Mouse (Mus musculus) lung, adult 2 months (tissue): ENCODE results near the gene Rgs11. TPM values are rescaled to one million over a fixed set of nuclear protein-coding genes. Genes with fewer than 3 reads are reported as not detected.

Experiments used
- DNase-seq: peaks from one replicate; pipeline ENCODE4 v3.0.0; 2022
- H3K4me1 ChIP-seq: fragments of 200-500 bp; 2 replicates; pipeline ENCODE4 v1.6.1; 2011; ENCODE audit warnings: low read length; ENCODE audit not compliant: control insufficient read depth, insufficient read depth
- H3K4me3 ChIP-seq: fragments of 200-500 bp; replicated peaks from 2 replicates; pipeline ENCODE3; 2011; ENCODE audit warnings: low read depth, mild to moderate bottlenecking, control low read depth, low read length; ENCODE audit errors: extremely low read depth
- CTCF ChIP-seq: fragments of 200-500 bp; IDR thresholded peaks from 2 replicates; pipeline ENCODE4 v1.5.1; 2011; ENCODE audit warnings: mild to moderate bottlenecking, low read length, control low read depth; ENCODE audit not compliant: insufficient read depth
- POLR2A ChIP-seq: fragments of 200-500 bp; IDR thresholded peaks from 2 replicates; pipeline ENCODE4 v1.6.1; 2011; ENCODE audit warnings: low read depth, mild to moderate bottlenecking, control low read depth, low read length, borderline replicate concordance; ENCODE audit errors: extremely low read depth
- WGBS: fragments of 180-500 bp; shearing (Covaris S2); methylation state at CpG from one replicate; pipeline ENCODE4 v1.1.7; 2018; 5-methylcytosine and 5-hydroxymethylcytosine counted together
- polyA plus RNA-seq: library from polyadenylated mRNA; depleted of rRNA; stranded (reverse); fragments of >200 nt; gene quantifications from 2 replicates; pipeline ENCODE4 v1.2.3, GENCODE M21; 2012; rRNA removed

Gene Rgs11
- polyA plus RNA-seq, 1 experiment: 59.5 TPM

- Histone ChIP-seq H3K4me3 (peak overlapping the region; percentile 83), H3K4me1 (no peaks in the 10 kb centered on the region)
- DNase-seq: peak; percentile 77
- under 1% methylated on average over 32 of the region's 32 CpGs for WGBS
- TF ChIP-seq CTCF: peak; percentile 43; the same call in 1 of the 2 replicates
- TF ChIP-seq POLR2A: no peak
Measured at GRCm38 (mm10) chr17:26243471-26244100, 40.8 kb downstream of the Rgs11 start.

GRCm38 (mm10) chr17:26244101-26244841 is 41.5 kb downstream of the Rgs11 start, which contains the start of gene Fam234a:
TSS of gene Fam234a (minus strand) at chr17:26244242.
- WGBS: 4% methylated on average over 32 of the region's 33 CpGs
- H3K4me3 ChIP-seq: peak within 1 kb of the TSS; percentile 83
- peak; percentile 57; the same call in 1 of the 2 replicates for TF ChIP-seq POLR2A
- no peak for TF ChIP-seq CTCF
- DNase-seq: peak; percentile 90
- no peaks in the 10 kb centered on the region for H3K4me1 ChIP-seq

- 53% methylated on average over 4 of the region's 4 CpGs for WGBS
- H3K4me3 ChIP-seq: no peak overlapping the region
Measured at GRCm38 (mm10) chr17:26251886-26252538, 49.3 kb downstream of the Rgs11 start.

GRCm38 (mm10) chr17:26252539-26253251 is 49.9 kb downstream of the Rgs11 start, which contains the start of gene Luc7l:
TSS of gene Luc7l (plus strand) at chr17:26252896.
- TF ChIP-seq POLR2A: peak; percentile 96
- no peak for TF ChIP-seq CTCF
- peak within 1 kb of the TSS; percentile 93 for H3K4me3 ChIP-seq
- WGBS: under 1% methylated on average over 43 of the region's 43 CpGs
- peaks cover 6% of the 10 kb centered on the region for H3K4me1 ChIP-seq
- peak; percentile 94 for DNase-seq

More at GRCm38 (mm10) chr17:26251886-26252538, 49.3 kb downstream of the Rgs11 start:
- peaks cover 6% of the 10 kb centered on the region for H3K4me1 ChIP-seq
- DNase-seq: no peak
- TF ChIP-seq CTCF (no peak), POLR2A (no peak)

GRCm38 (mm10) chr17:26253399-26253798 is 50.6 kb downstream of the Rgs11 start:
- under 1% methylated on average over 24 of the region's 24 CpGs for WGBS
- TF ChIP-seq CTCF (no peak), POLR2A (no peak)
- H3K4me1 ChIP-seq: peaks cover 6% of the 10 kb centered on the region
- no peak for DNase-seq
- H3K4me3 ChIP-seq: peak overlapping the region; percentile 93

GRCm38 (mm10) chr17:26255313-26255712 is 52.6 kb downstream of the Rgs11 start:
- H3K4me1 ChIP-seq: peaks cover 6% of the 10 kb centered on the region
- DNase-seq: no peak
- 96% methylated on average over 7 of the region's 7 CpGs for WGBS
- TF ChIP-seq CTCF: no peak
- TF ChIP-seq POLR2A: no peak
- no peak overlapping the region for H3K4me3 ChIP-seq

Other genes starting within 250 kb of the Rgs11 start
- 45.9 and 49.7 TPM in 2 replicates for gene Capn15, start 217.2 kb upstream of the Rgs11 start, polyA plus RNA-seq
- 41.3 and 46.5 TPM in 2 replicates for gene Rab11fip3, start 133.4 kb upstream of the Rgs11 start, polyA plus RNA-seq
- 12.1 and 16.7 TPM in 2 replicates for gene Decr2, start 112.6 kb upstream of the Rgs11 start, polyA plus RNA-seq
- gene Nme4, start 107.3 kb upstream of the Rgs11 start, polyA plus RNA-seq: 5.4 and 7.5 TPM in 2 replicates
- 60.0 and 65.3 TPM in 2 replicates for gene Tmem8, start 89.7 kb upstream of the Rgs11 start, polyA plus RNA-seq
- 43.4 and 46.7 TPM in 2 replicates for gene Mrpl28, start 79.5 kb upstream of the Rgs11 start, polyA plus RNA-seq
- gene Axin1, start 64.3 kb upstream of the Rgs11 start, polyA plus RNA-seq: 14.0 and 17.5 TPM in 2 replicates
- 0.62 and 0.70 TPM in 2 replicates for gene Pdia2, start 3.9 kb upstream of the Rgs11 start, polyA plus RNA-seq
- gene Arhgdig, start 4.8 kb downstream of the Rgs11 start, polyA plus RNA-seq: 27.3 and 30.4 TPM in 2 replicates
- 60.4 and 76.1 TPM in 2 replicates for gene Fam234a, start 41.3 kb downstream of the Rgs11 start, polyA plus RNA-seq
- gene Luc7l, start 49.9 kb downstream of the Rgs11 start, polyA plus RNA-seq: 16.9 and 19.1 TPM in 2 replicates
- gene Neurl1b, start 211.9 kb downstream of the Rgs11 start, polyA plus RNA-seq: 14.5 and 38.8 TPM in 2 replicates